Mouse (Mus musculus): ENCODE measurements around the gene Rnf212b. TPM values are rescaled to one million over a fixed set of nuclear protein-coding genes. Genes with fewer than 3 reads are reported as not detected.
A peak's percentile ranks its signal among the peaks of the same experiment; 100 is the strongest.

Gene Rnf212b
- polyA plus RNA-seq, 1 experiment from 2014 or later = not detected

GRCm38 (mm10) chr14:54780084-54780483 is 33.9 kb upstream of the Rnf212b start:
- Histone ChIP-seq H3K4me1 (ENCODE audit: control insufficient read depth, insufficient read depth, low read length) (no peaks in the 10 kb centered on the region), H3K4me3 (replicated peaks; ENCODE audit: low read length) (peak overlapping the region; percentile 49; the same call in 1 of the 2 replicates), H3K4me2 (ENCODE audit: low read depth, low read length) (peak overlapping the region; percentile 77; the same call in 1 of the 2 replicates), H3K9me3 (replicated peaks; ENCODE audit: control insufficient read depth, low read length) (no peaks in the 10 kb centered on the region), H3K36me3 (ENCODE audit: control insufficient read depth, insufficient read depth, low read length) (no peaks in the 10 kb centered on the region), H3K27me3 (ENCODE audit: control insufficient read depth, insufficient read depth, low read length) (peaks cover 9% of the 10 kb centered on the region; the same call in 1 of the 2 replicates), H3K9ac (ENCODE audit: low read length) (no peak overlapping the region), H3K27ac (ENCODE audit: low read length) (no peak overlapping the region)
- no peak for ATAC-seq (ENCODE audit: insufficient read depth, low FRiP score)
- WGBS = 89% methylated on average over 9 of the region's 9 CpGs

- H3K27me3 ChIP-seq (ENCODE audit: control insufficient read depth, insufficient read depth, low read length) = peaks cover 9% of the 10 kb centered on the region; the same call in 1 of the 2 replicates
- peak; percentile 65; the same call in 1 of the 2 replicates for ATAC-seq (ENCODE audit: insufficient read depth, low FRiP score)
- 3% methylated on average over 35 of the region's 35 CpGs for WGBS
- no peaks in the 10 kb centered on the region for H3K4me1 ChIP-seq (ENCODE audit: control insufficient read depth, insufficient read depth, low read length)
- peak overlapping the region; percentile 49 for H3K4me3 ChIP-seq (replicated peaks; ENCODE audit: low read length)
- no peaks in the 10 kb centered on the region for H3K9me3 ChIP-seq (replicated peaks; ENCODE audit: control insufficient read depth, low read length)
- H3K36me3 ChIP-seq (ENCODE audit: control insufficient read depth, insufficient read depth, low read length) = no peaks in the 10 kb centered on the region
- H3K9ac ChIP-seq (ENCODE audit: low read length) = peak overlapping the region; percentile 60
- peak overlapping the region; percentile 77 for H3K4me2 ChIP-seq (ENCODE audit: low read depth, low read length)
- H3K27ac ChIP-seq (ENCODE audit: low read length) = no peak overlapping the region
Measured at GRCm38 (mm10) chr14:54780836-54781609, 32.9 kb upstream of the Rnf212b start.

- no peak within 1 kb of the TSS for H3K27ac ChIP-seq (ENCODE audit: low read length)
- H3K27me3 ChIP-seq (ENCODE audit: control insufficient read depth, insufficient read depth, low read length) = peaks cover 9% of the 10 kb centered on the region; the same call in 1 of the 2 replicates
- H3K4me3 ChIP-seq (replicated peaks; ENCODE audit: low read length) = peak within 1 kb of the TSS; percentile 49
- peak; percentile 75; the same call in 1 of the 2 replicates for ATAC-seq (ENCODE audit: insufficient read depth, low FRiP score)
- peak within 1 kb of the TSS; percentile 77 for H3K4me2 ChIP-seq (ENCODE audit: low read depth, low read length)
- no peaks in the 10 kb centered on the region for H3K36me3 ChIP-seq (ENCODE audit: control insufficient read depth, insufficient read depth, low read length)
- 2% methylated on average over 37 of the region's 37 CpGs for WGBS
- no peaks in the 10 kb centered on the region for H3K9me3 ChIP-seq (replicated peaks; ENCODE audit: control insufficient read depth, low read length)
- peaks cover 5% of the 10 kb centered on the region; the same call in 1 of the 2 replicates for H3K4me1 ChIP-seq (ENCODE audit: control insufficient read depth, insufficient read depth, low read length)
- H3K9ac ChIP-seq (ENCODE audit: low read length) = peak within 1 kb of the TSS; percentile 60
Measured at GRCm38 (mm10) chr14:54781610-54782365, 32.2 kb upstream of the Rnf212b start, which contains the start of gene Slc7a8. Slc7a8 (minus strand) TSS chr14:54781946.

GRCm38 (mm10) chr14:54782971-54783370 is 31.0 kb upstream of the Rnf212b start:
- no peak overlapping the region for H3K27ac ChIP-seq (ENCODE audit: low read length)
- no peak for ATAC-seq (ENCODE audit: insufficient read depth, low FRiP score)

GRCm38 (mm10) chr14:54785898-54786297 is 28.0 kb upstream of the Rnf212b start:
- no peaks in the 10 kb centered on the region for H3K27me3 ChIP-seq (ENCODE audit: control insufficient read depth, insufficient read depth, low read length)
- no peak overlapping the region for H3K9ac ChIP-seq (ENCODE audit: low read length)
- no peak for ATAC-seq (ENCODE audit: insufficient read depth, low FRiP score)
- H3K4me2 ChIP-seq (ENCODE audit: low read depth, low read length) = peak overlapping the region; percentile 8; the same call in 1 of the 2 replicates
- no peaks in the 10 kb centered on the region for H3K9me3 ChIP-seq (replicated peaks; ENCODE audit: control insufficient read depth, low read length)
- H3K27ac ChIP-seq (ENCODE audit: low read length) = peak overlapping the region; percentile 16; the same call in 1 of the 2 replicates
- no peaks in the 10 kb centered on the region for H3K36me3 ChIP-seq (ENCODE audit: control insufficient read depth, insufficient read depth, low read length)
- peaks cover 5% of the 10 kb centered on the region; the same call in 1 of the 2 replicates for H3K4me1 ChIP-seq (ENCODE audit: control insufficient read depth, insufficient read depth, low read length)
- 54% methylated on average over 4 of the region's 4 CpGs for WGBS
- H3K4me3 ChIP-seq (replicated peaks; ENCODE audit: low read length) = no peak overlapping the region

More at GRCm38 (mm10) chr14:54782971-54783370, 31.0 kb upstream of the Rnf212b start:
- H3K4me3 ChIP-seq (replicated peaks; ENCODE audit: low read length) = no peak overlapping the region
- no peaks in the 10 kb centered on the region for H3K36me3 ChIP-seq (ENCODE audit: control insufficient read depth, insufficient read depth, low read length)
- peaks cover 9% of the 10 kb centered on the region; the same call in 1 of the 2 replicates for H3K27me3 ChIP-seq (ENCODE audit: control insufficient read depth, insufficient read depth, low read length)
- no peak overlapping the region for H3K9ac ChIP-seq (ENCODE audit: low read length)
- H3K4me1 ChIP-seq (ENCODE audit: control insufficient read depth, insufficient read depth, low read length) = peaks cover 5% of the 10 kb centered on the region; the same call in 1 of the 2 replicates
- WGBS = 77% methylated on average over 6 of the region's 6 CpGs
- no peaks in the 10 kb centered on the region for H3K9me3 ChIP-seq (replicated peaks; ENCODE audit: control insufficient read depth, low read length)
- H3K4me2 ChIP-seq (ENCODE audit: low read depth, low read length) = no peak overlapping the region

GRCm38 (mm10) chr14:54786489-54786888 is 27.5 kb upstream of the Rnf212b start:
- WGBS = 43% methylated on average over 10 of the region's 10 CpGs
- no peak overlapping the region for H3K9ac ChIP-seq (ENCODE audit: low read length)
- H3K27ac ChIP-seq (ENCODE audit: low read length) = no peak overlapping the region
- no peak overlapping the region for H3K4me3 ChIP-seq (replicated peaks; ENCODE audit: low read length)
- no peaks in the 10 kb centered on the region for H3K36me3 ChIP-seq (ENCODE audit: control insufficient read depth, insufficient read depth, low read length)
- H3K4me1 ChIP-seq (ENCODE audit: control insufficient read depth, insufficient read depth, low read length) = peaks cover 5% of the 10 kb centered on the region; the same call in 1 of the 2 replicates
- H3K9me3 ChIP-seq (replicated peaks; ENCODE audit: control insufficient read depth, low read length) = no peaks in the 10 kb centered on the region
- H3K27me3 ChIP-seq (ENCODE audit: control insufficient read depth, insufficient read depth, low read length) = no peaks in the 10 kb centered on the region
- peak overlapping the region; percentile 8; the same call in 1 of the 2 replicates for H3K4me2 ChIP-seq (ENCODE audit: low read depth, low read length)
- peak; percentile 63; the same call in 1 of the 2 replicates for ATAC-seq (ENCODE audit: insufficient read depth, low FRiP score)

- Histone ChIP-seq H3K9me3 (replicated peaks; ENCODE audit: control insufficient read depth, low read length) (no peaks in the 10 kb centered on the region), H3K27ac (ENCODE audit: low read length) (no peak overlapping the region), H3K27me3 (ENCODE audit: control insufficient read depth, insufficient read depth, low read length) (no peaks in the 10 kb centered on the region), H3K9ac (ENCODE audit: low read length) (no peak overlapping the region), H3K4me1 (ENCODE audit: control insufficient read depth, insufficient read depth, low read length) (peaks cover 5% of the 10 kb centered on the region; the same call in 1 of the 2 replicates), H3K36me3 (ENCODE audit: control insufficient read depth, insufficient read depth, low read length) (no peaks in the 10 kb centered on the region), H3K4me2 (ENCODE audit: low read depth, low read length) (no peak overlapping the region), H3K4me3 (replicated peaks; ENCODE audit: low read length) (no peak overlapping the region)
- no peak for ATAC-seq (ENCODE audit: insufficient read depth, low FRiP score)
- 51% methylated on average over 4 of the region's 4 CpGs for WGBS
Measured at GRCm38 (mm10) chr14:54787226-54787625, 26.7 kb upstream of the Rnf212b start.

- ATAC-seq (ENCODE audit: insufficient read depth, low FRiP score) = no peak
- Histone ChIP-seq H3K4me1 (ENCODE audit: control insufficient read depth, insufficient read depth, low read length) (peaks cover 5% of the 10 kb centered on the region; the same call in 1 of the 2 replicates), H3K4me2 (ENCODE audit: low read depth, low read length) (no peak overlapping the region), H3K4me3 (replicated peaks; ENCODE audit: low read length) (no peak overlapping the region), H3K36me3 (ENCODE audit: control insufficient read depth, insufficient read depth, low read length) (no peaks in the 10 kb centered on the region), H3K9me3 (replicated peaks; ENCODE audit: control insufficient read depth, low read length) (no peaks in the 10 kb centered on the region), H3K27ac (ENCODE audit: low read length) (no peak overlapping the region), H3K9ac (ENCODE audit: low read length) (no peak overlapping the region), H3K27me3 (ENCODE audit: control insufficient read depth, insufficient read depth, low read length) (no peaks in the 10 kb centered on the region)
- 92% methylated on average over 5 of the region's 5 CpGs for WGBS
Measured at GRCm38 (mm10) chr14:54788231-54788630, 25.7 kb upstream of the Rnf212b start.
